In genomic region chr9:106353779-106354178, GRCm38 (mm10) we compare ENCODE assay signal across 13 mouse cellular contexts. TPM values are rescaled to one million over a fixed set of nuclear protein-coding genes. Genes with fewer than 3 reads are reported as not detected.
DNase-seq lines count a peak whose midpoint lies in the region; ATAC-seq and TF ChIP-seq lines count a peak whose summit lies in the region.
"Had no signal": no experiment of that assay in that cellular context is flagged by ENCODE, and none has a peak within 500 bp of the region (broad histone marks: within the 10 kb centered on the region; RNA-seq: fewer than 3 reads in every experiment).

No protein-coding gene starts in this region.

- H3K27ac ChIP-seq in heart, embryonic 12.5 days (ENCODE audit: poor library complexity, severe bottlenecking): peak overlapping the region; percentile 21; the same call in 1 of the 2 replicates
- peak overlapping the region; percentile 14 for H3K27ac ChIP-seq in midbrain, embryonic 10.5 days (replicated peaks)
- H3K27ac ChIP-seq in midbrain, postnatal 0 days (ENCODE audit: low read depth, low read length): no peak overlapping the region
- peak overlapping the region; percentile 98 for H3K27ac ChIP-seq in embryonic facial prominence, embryonic 13.5 days
- no peak overlapping the region for H3K27ac ChIP-seq in neural tube, embryonic 15.5 days (replicated peaks)
- H3K27ac ChIP-seq: hindbrain, embryonic 15.5 days; neural tube, embryonic 12.5 days had no signal

- peaks cover 43% of the 10 kb centered on the region for H3K4me1 ChIP-seq in heart, embryonic 12.5 days (replicated peaks)
- H3K4me1 ChIP-seq in midbrain, embryonic 10.5 days: peaks cover 69% of the 10 kb centered on the region
- H3K4me1 ChIP-seq in midbrain, postnatal 0 days (ENCODE audit: insufficient read depth, low read length): no peaks in the 10 kb centered on the region
- peaks cover 100% of the 10 kb centered on the region for H3K4me1 ChIP-seq in embryonic facial prominence, embryonic 13.5 days
- peaks cover 10% of the 10 kb centered on the region for H3K4me1 ChIP-seq in neural tube, embryonic 15.5 days

- no peaks in the 10 kb centered on the region for H3K79me2 ChIP-seq in myocyte (ENCODE audit: control insufficient read depth, insufficient read depth)

- no peaks in the 10 kb centered on the region for H3K9me3 ChIP-seq in heart, embryonic 12.5 days (replicated peaks)
- H3K9me3 ChIP-seq in midbrain, embryonic 10.5 days (replicated peaks): no peaks in the 10 kb centered on the region
- no peaks in the 10 kb centered on the region for H3K9me3 ChIP-seq in midbrain, postnatal 0 days (ENCODE audit: low read length)
- H3K9me3 ChIP-seq in embryonic facial prominence, embryonic 13.5 days: no peaks in the 10 kb centered on the region
- H3K9me3 ChIP-seq in neural tube, embryonic 15.5 days (replicated peaks): no peaks in the 10 kb centered on the region
- H3K9me3 ChIP-seq: hindbrain, embryonic 15.5 days; megakaryocyte, embryonic 14.5 days; neural tube, embryonic 12.5 days had no signal

- 28% methylated on average over 6 of the region's 6 CpGs for WGBS in heart, embryonic 12.5 days
- 75% methylated on average over 6 of the region's 6 CpGs for WGBS in midbrain, embryonic 10.5 days
- WGBS in midbrain, postnatal 0 days: 71% methylated on average over 6 of the region's 6 CpGs
- 34% methylated on average over 6 of the region's 6 CpGs for WGBS in embryonic facial prominence, embryonic 13.5 days
- 65% methylated on average over 6 of the region's 6 CpGs for WGBS in neural tube, embryonic 15.5 days

- H3ac ChIP-seq in myocyte (ENCODE audit: control insufficient read depth, insufficient read length): no peak overlapping the region

- H3K27me3 ChIP-seq in heart, embryonic 12.5 days (replicated peaks): no peaks in the 10 kb centered on the region
- no peaks in the 10 kb centered on the region for H3K27me3 ChIP-seq in midbrain, embryonic 10.5 days (ENCODE audit: low read depth, poor library complexity, severe bottlenecking)
- no peaks in the 10 kb centered on the region for H3K27me3 ChIP-seq in midbrain, postnatal 0 days (ENCODE audit: insufficient read depth, low read length)
- H3K27me3 ChIP-seq in embryonic facial prominence, embryonic 13.5 days: no peaks in the 10 kb centered on the region
- no peaks in the 10 kb centered on the region for H3K27me3 ChIP-seq in myocyte (ENCODE audit: control insufficient read depth, insufficient read depth, insufficient read length)
- no peaks in the 10 kb centered on the region for H3K27me3 ChIP-seq in neural tube, embryonic 15.5 days (replicated peaks)
- H3K27me3 ChIP-seq: hindbrain, embryonic 15.5 days; neural tube, embryonic 12.5 days had no signal

- no peak overlapping the region for H3K4me2 ChIP-seq in heart, embryonic 12.5 days
- H3K4me2 ChIP-seq in midbrain, postnatal 0 days (ENCODE audit: low read depth, low read length, poor library complexity, severe bottlenecking): no peak overlapping the region
- no peak overlapping the region for H3K4me2 ChIP-seq in embryonic facial prominence, embryonic 13.5 days
- peak overlapping the region; percentile 56 for H3K4me2 ChIP-seq in myocyte (ENCODE audit: low read depth)
- H3K4me2 ChIP-seq in neural tube, embryonic 15.5 days: no peak overlapping the region
- H3K4me2 ChIP-seq: hindbrain, embryonic 15.5 days; neural tube, embryonic 12.5 days had no signal

- no peak for TF ChIP-seq POLR2A in myocyte (IDR thresholded peaks at IDR 0.05; ENCODE audit: insufficient read length, low read depth)

- no peak for TF ChIP-seq CTCF in midbrain, postnatal 0 days (IDR thresholded peaks at IDR 0.05)

- H3K9ac ChIP-seq in heart, embryonic 12.5 days: no peak overlapping the region
- H3K9ac ChIP-seq in midbrain, postnatal 0 days (replicated peaks; ENCODE audit: low read length, poor library complexity, severe bottlenecking): no peak overlapping the region
- H3K9ac ChIP-seq in embryonic facial prominence, embryonic 13.5 days: no peak overlapping the region
- H3K9ac ChIP-seq in neural tube, embryonic 15.5 days (replicated peaks): no peak overlapping the region
- H3K9ac ChIP-seq: hindbrain, embryonic 15.5 days; neural tube, embryonic 12.5 days had no signal

- intact Hi-C loops in heart, postnatal 25 days (cut with DNase I): no loop called here

- H3K4me3 ChIP-seq in heart, embryonic 12.5 days: no peak overlapping the region
- H3K4me3 ChIP-seq in midbrain, embryonic 10.5 days: no peak overlapping the region
- no peak overlapping the region for H3K4me3 ChIP-seq in midbrain, postnatal 0 days (ENCODE audit: low read depth, low read length)
- no peak overlapping the region for H3K4me3 ChIP-seq in embryonic facial prominence, embryonic 13.5 days
- H3K4me3 ChIP-seq in myocyte: no peak overlapping the region
- H3K4me3 ChIP-seq in neural tube, embryonic 15.5 days (replicated peaks): no peak overlapping the region
- H3K4me3 ChIP-seq: hindbrain, embryonic 15.5 days; megakaryocyte, embryonic 14.5 days; neural tube, embryonic 12.5 days had no signal

- ATAC-seq in heart, embryonic 12.5 days (ENCODE audit: insufficient number of reproducible peaks, low FRiP score): no peak
- ATAC-seq in midbrain, postnatal 0 days (ENCODE audit: low FRiP score): no peak
- no peak for ATAC-seq in embryonic facial prominence, embryonic 13.5 days (ENCODE audit: insufficient number of reproducible peaks, insufficient read depth, low FRiP score, low TSS enrichment, low read depth)
- ATAC-seq in neural tube, embryonic 15.5 days (ENCODE audit: low FRiP score): no peak

- DNase-seq in heart, postnatal 25 days (ENCODE audit: low spot score): no peak
- DNase-seq in midbrain, embryonic 10.5 days (ENCODE audit: low spot score): no peak
- no peak for DNase-seq in midbrain, postnatal 0 days (ENCODE audit: low spot score)
- DNase-seq in left cerebral cortex, adult 8-10 months (ENCODE audit: low spot score in 2 of 2): no peak
- DNase-seq: cerebellum, postnatal 10 days; right cerebral cortex, postnatal 25 days had no signal

- no peaks in the 10 kb centered on the region for H3K36me3 ChIP-seq in heart, embryonic 12.5 days
- H3K36me3 ChIP-seq in midbrain, embryonic 10.5 days: peaks cover 8% of the 10 kb centered on the region
- H3K36me3 ChIP-seq in midbrain, postnatal 0 days (ENCODE audit: insufficient read depth, low read length): no peaks in the 10 kb centered on the region
- H3K36me3 ChIP-seq in embryonic facial prominence, embryonic 13.5 days: no peaks in the 10 kb centered on the region
- no peaks in the 10 kb centered on the region for H3K36me3 ChIP-seq in myocyte (ENCODE audit: control insufficient read depth, insufficient read depth)
- no peaks in the 10 kb centered on the region for H3K36me3 ChIP-seq in neural tube, embryonic 15.5 days
- H3K36me3 ChIP-seq: hindbrain, embryonic 15.5 days; neural tube, embryonic 12.5 days had no signal

TF ChIP-seq in myocyte, 11 proteins besides CTCF, POLR2A, EP300 and RAD21:
- no peak for TF ChIP-seq REST (IDR thresholded peaks at IDR 0.05; ENCODE audit: insufficient read depth, insufficient read length)
TF ChIP-seq in myocyte: peak in this region for 0.

RNA-seq across cellular contexts. Expression of gene Dusp7, which starts 14.7 kb away (rescaled TPM):
- 16.9 and 20.1 TPM in 2 replicates for polyA plus RNA-seq in heart, embryonic 12.5 days (2016; fragmentation: Nextera tagmentation; extraction: Ambion mirVana)
- 10 to 100 TPM; 43.6 to 67.0 TPM for total RNA-seq in heart, postnatal 25 days (2021)
- 11.4 and 14.1 TPM in 2 replicates for polyA plus RNA-seq in midbrain, embryonic 10.5 days (2016; fragmentation: Nextera tagmentation; extraction: Ambion mirVana)
- total RNA-seq in midbrain, postnatal 0 days (2014; rRNA removed): 62.9 and 79.2 TPM in 2 replicates
- polyA plus RNA-seq in midbrain, postnatal 0 days (2015; fragmentation: Nextera tagmentation; extraction: Ambion mirVana): 18.4 and 19.4 TPM in 2 replicates
- polyA plus RNA-seq in embryonic facial prominence, embryonic 13.5 days (2015; fragmentation: Nextera tagmentation; extraction: Ambion mirVana): 40.3 and 40.6 TPM in 2 replicates
- 8.9 TPM for polyA plus RNA-seq in myocyte (2012; fragmentation: generic; extraction: Trizol)
- polyA plus RNA-seq in neural tube, embryonic 15.5 days (2015; fragmentation: Nextera tagmentation; extraction: Ambion mirVana): 13.9 and 16.4 TPM in 2 replicates
- 100 to 1,000 TPM in 1 of 4 experiments, 10 to 100 TPM in 3; 89.5 to 103 (median 93.0) TPM for total RNA-seq in left cerebral cortex, adult 8-10 months (2022)

Comparison
In these comparisons a context has a peak if more than half of its experiments do, and no peak if none do; other contexts are left out.
1. H3K27ac ChIP-seq: peak in heart, embryonic 12.5 days (single experiment), midbrain, embryonic 10.5 days (single experiment) and embryonic facial prominence, embryonic 13.5 days (single experiment); none in midbrain, postnatal 0 days (single experiment) and neural tube, embryonic 15.5 days (single experiment).